ENCODE assay signal across 14 mouse cellular contexts in genomic region chr5:100766026-100766425, GRCm38 (mm10).
"Had no signal": no experiment of that assay in that cellular context is flagged by ENCODE, and none has a peak within 500 bp of the region (broad histone marks: within the 10 kb centered on the region; RNA-seq: fewer than 3 reads in every experiment).

No protein-coding gene starts in this region.

- H3K9me3 ChIP-seq: kidney, embryonic 15.5 days; limb, embryonic 12.5 days; midbrain, embryonic 13.5 days; neural tube, embryonic 15.5 days; stomach, embryonic 15.5 days had no signal

- H3K27ac ChIP-seq: kidney, embryonic 15.5 days; limb, embryonic 12.5 days; liver, embryonic 14.5 days; midbrain, embryonic 13.5 days; neural tube, embryonic 15.5 days; stomach, embryonic 15.5 days had no signal

- H3K9ac ChIP-seq: kidney, embryonic 15.5 days; limb, embryonic 12.5 days; liver, embryonic 14.5 days; midbrain, embryonic 13.5 days; neural tube, embryonic 15.5 days; stomach, embryonic 15.5 days had no signal

- ATAC-seq: lung, postnatal 0 days; midbrain, embryonic 13.5 days had no signal

- H3K4me3 ChIP-seq: kidney, embryonic 15.5 days; limb, embryonic 12.5 days; midbrain, embryonic 13.5 days; myocyte; neural tube, embryonic 15.5 days; stomach, embryonic 15.5 days had no signal

- H3K4me1 ChIP-seq: kidney, embryonic 15.5 days; limb, embryonic 12.5 days; midbrain, embryonic 13.5 days; neural tube, embryonic 15.5 days; stomach, embryonic 15.5 days had no signal

- H3K4me2 ChIP-seq: kidney, embryonic 15.5 days; limb, embryonic 12.5 days; midbrain, embryonic 13.5 days; neural tube, embryonic 15.5 days; stomach, embryonic 15.5 days had no signal

- H3K27me3 ChIP-seq: kidney, embryonic 15.5 days; limb, embryonic 12.5 days; midbrain, embryonic 13.5 days; neural tube, embryonic 15.5 days; stomach, embryonic 15.5 days had no signal

- DNase-seq: kidney, adult 2 months; kidney, postnatal 14 days; liver; lung, adult 2 months; lung, postnatal 36 days; right cerebral cortex, postnatal 14 days had no signal
